Mouse (Mus musculus): ENCODE results near the gene Itpr1. TPM values are rescaled to one million over a fixed set of nuclear protein-coding genes. Genes with fewer than 3 reads are reported as not detected.

Gene Itpr1
- total and polyA plus RNA-seq, 3 experiments = 9.3 to 25.7 (median 19.0) TPM

DNA sequence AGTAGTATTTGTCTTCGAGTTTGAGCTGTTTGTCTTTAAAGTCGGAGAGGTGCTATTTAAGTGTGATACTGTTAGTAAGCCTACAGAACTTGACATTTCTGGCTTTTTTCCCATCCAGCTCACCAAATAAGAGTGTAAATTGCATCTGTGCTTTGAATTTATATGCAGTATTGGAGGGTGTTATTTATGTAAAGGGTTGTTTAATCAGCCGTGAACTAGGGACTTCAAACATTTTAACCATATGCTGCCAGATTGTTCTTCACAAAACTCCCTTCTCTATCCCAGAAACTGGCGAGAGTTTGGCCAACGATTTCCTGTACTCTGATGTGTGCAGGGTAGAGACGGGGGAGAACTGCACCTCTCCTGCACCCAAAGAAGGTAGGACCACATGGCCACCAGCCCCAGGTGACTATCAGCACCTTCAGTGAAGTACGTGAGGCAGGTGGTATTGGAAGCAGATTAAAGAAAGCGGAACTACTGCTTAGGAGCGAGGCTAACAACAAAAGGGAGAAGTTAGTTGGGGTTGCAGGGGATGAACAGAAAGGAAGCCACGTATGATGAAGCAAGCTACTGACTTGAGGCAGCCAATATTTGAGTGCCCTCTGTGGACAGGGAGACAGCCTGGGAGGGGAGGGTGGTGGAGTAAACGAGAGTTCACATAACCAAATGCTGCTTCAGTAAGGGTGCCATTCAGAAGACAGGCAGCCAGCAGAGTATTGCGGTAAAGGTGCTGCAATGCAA, 304.5 kb downstream of the Itpr1 start:
- Histone ChIP-seq H3K9me3 (replicated peaks) (no peaks in the 10 kb centered on the region), H3K4me3 (ENCODE audit: low read depth, low read length) (no peak overlapping the region), H3K36me3 (replicated peaks) (peaks cover 42% of the 10 kb centered on the region), H3K4me1 (ENCODE audit: insufficient read depth, low read depth, low read length) (no peaks in the 10 kb centered on the region), H3K27me3 (ENCODE audit: insufficient read depth, low read length) (no peaks in the 10 kb centered on the region)
- no peak for ATAC-seq (ENCODE audit: extremely low read depth, insufficient number of reproducible peaks, low FRiP score, poor library complexity, severe bottlenecking)
- TF ChIP-seq GATA2 (IDR thresholded peaks at IDR 0.05; ENCODE audit: borderline replicate concordance, low read depth, low read length) (no peak), TAL1 (conservative IDR thresholded peaks at IDR 0.05; ENCODE audit: low read depth, low read length) (no peak), POLR2AphosphoS5 (IDR thresholded peaks at IDR 0.05; ENCODE audit: insufficient replicate concordance, low read depth, low read length) (no peak), CTCF (IDR thresholded peaks at IDR 0.05; ENCODE audit: low read depth, low read length) (no peak), GATA1 (IDR thresholded peaks at IDR 0.05; ENCODE audit: borderline replicate concordance, low read length) (no peak)
- no peak for DNase-seq (ENCODE audit: low spot score)

DNA sequence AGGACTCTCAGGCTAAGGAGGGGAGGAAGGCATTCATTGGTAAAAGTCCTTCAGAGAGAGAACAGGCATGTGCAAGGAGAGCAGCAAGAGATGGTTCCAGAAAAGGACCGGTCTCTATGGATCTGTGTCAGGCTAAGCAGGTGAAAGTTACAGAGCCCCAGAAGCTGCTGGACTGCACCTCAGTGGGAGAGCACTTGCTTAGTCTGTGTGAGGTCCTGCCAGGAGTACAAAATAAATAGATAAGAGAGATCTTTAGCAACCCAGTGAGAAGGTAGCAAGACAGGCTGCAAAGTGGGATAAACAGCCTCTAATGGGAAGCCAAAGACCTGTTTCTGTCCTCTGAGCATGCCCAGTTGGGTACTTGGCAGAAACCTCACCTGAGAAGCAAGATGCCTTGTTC, 305.1 kb downstream of the Itpr1 start:
- DNase-seq (ENCODE audit: low spot score) (no peak), ATAC-seq (ENCODE audit: extremely low read depth, insufficient number of reproducible peaks, low FRiP score, poor library complexity, severe bottlenecking) (no peak)
- H3K4me1 ChIP-seq (ENCODE audit: insufficient read depth, low read depth, low read length) = no peaks in the 10 kb centered on the region
- TF ChIP-seq GATA2 (IDR thresholded peaks at IDR 0.05; ENCODE audit: borderline replicate concordance, low read depth, low read length) = no peak
- TF ChIP-seq CTCF (IDR thresholded peaks at IDR 0.05; ENCODE audit: low read depth, low read length) = no peak
- TF ChIP-seq POLR2AphosphoS5 (IDR thresholded peaks at IDR 0.05; ENCODE audit: insufficient replicate concordance, low read depth, low read length) = no peak
- TF ChIP-seq TAL1 (conservative IDR thresholded peaks at IDR 0.05; ENCODE audit: low read depth, low read length) = no peak
- no peak for TF ChIP-seq GATA1 (IDR thresholded peaks at IDR 0.05; ENCODE audit: borderline replicate concordance, low read length)
- peaks cover 42% of the 10 kb centered on the region for H3K36me3 ChIP-seq (replicated peaks)
- H3K4me3 ChIP-seq (ENCODE audit: low read depth, low read length) = no peak overlapping the region
- no peaks in the 10 kb centered on the region for H3K9me3 ChIP-seq (replicated peaks)
- no peaks in the 10 kb centered on the region for H3K27me3 ChIP-seq (ENCODE audit: insufficient read depth, low read length)

DNA sequence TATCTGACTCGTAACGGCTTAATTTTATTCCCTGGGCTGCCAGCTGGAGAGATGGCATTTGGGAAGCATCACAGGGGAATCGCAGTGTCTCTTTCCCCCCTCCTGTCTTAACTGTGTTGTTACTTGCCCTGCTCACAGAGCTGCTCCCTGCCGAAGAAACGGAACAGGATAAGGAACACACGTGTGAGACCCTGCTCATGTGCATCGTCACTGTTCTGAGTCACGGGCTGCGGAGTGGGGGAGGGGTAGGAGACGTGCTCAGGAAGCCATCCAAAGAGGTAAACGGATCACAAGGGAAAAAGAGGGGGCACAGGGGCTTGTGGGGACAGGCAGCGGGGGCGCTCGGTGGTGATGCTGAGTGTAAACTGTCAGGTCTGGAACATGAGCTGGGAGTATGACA, 305.7 kb downstream of the Itpr1 start:
- Histone ChIP-seq H3K27me3 (ENCODE audit: insufficient read depth, low read length) (no peaks in the 10 kb centered on the region), H3K4me1 (ENCODE audit: insufficient read depth, low read depth, low read length) (no peaks in the 10 kb centered on the region), H3K9me3 (replicated peaks) (no peaks in the 10 kb centered on the region), H3K36me3 (replicated peaks) (peaks cover 45% of the 10 kb centered on the region), H3K4me3 (ENCODE audit: low read depth, low read length) (no peak overlapping the region)
- TF ChIP-seq POLR2AphosphoS5 (IDR thresholded peaks at IDR 0.05; ENCODE audit: insufficient replicate concordance, low read depth, low read length) = no peak
- DNase-seq (ENCODE audit: low spot score) = no peak
- ATAC-seq (ENCODE audit: extremely low read depth, insufficient number of reproducible peaks, low FRiP score, poor library complexity, severe bottlenecking) = no peak

DNA sequence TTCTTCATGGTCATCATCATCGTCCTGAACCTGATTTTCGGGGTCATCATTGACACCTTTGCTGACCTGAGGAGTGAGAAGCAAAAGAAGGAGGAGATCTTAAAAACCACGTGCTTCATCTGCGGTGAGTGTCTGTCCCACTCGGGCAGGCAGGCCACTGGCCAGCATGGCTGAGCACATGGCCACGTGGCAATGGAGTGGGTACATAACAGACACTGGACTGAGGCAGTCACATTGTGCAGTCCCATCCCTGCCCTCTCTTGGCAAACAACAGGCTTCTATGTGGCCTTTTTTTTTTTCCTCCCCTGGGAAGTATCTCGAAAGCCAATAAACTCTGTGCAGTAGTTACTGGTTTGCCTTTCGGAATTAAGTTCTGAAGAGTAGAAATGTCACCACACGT, 306.4 kb downstream of the Itpr1 start:
- Histone ChIP-seq H3K27me3 (ENCODE audit: insufficient read depth, low read length) (no peaks in the 10 kb centered on the region), H3K4me3 (ENCODE audit: low read depth, low read length) (no peak overlapping the region), H3K36me3 (replicated peaks) (peaks cover 52% of the 10 kb centered on the region), H3K4me1 (ENCODE audit: insufficient read depth, low read depth, low read length) (no peaks in the 10 kb centered on the region), H3K9me3 (replicated peaks) (no peaks in the 10 kb centered on the region)
- ATAC-seq (ENCODE audit: extremely low read depth, insufficient number of reproducible peaks, low FRiP score, poor library complexity, severe bottlenecking) (no peak), DNase-seq (ENCODE audit: low spot score) (no peak)
- TF ChIP-seq GATA1 (IDR thresholded peaks at IDR 0.05; ENCODE audit: borderline replicate concordance, low read length) = no peak
- TF ChIP-seq TAL1 (conservative IDR thresholded peaks at IDR 0.05; ENCODE audit: low read depth, low read length) = no peak
- no peak for TF ChIP-seq POLR2AphosphoS5 (IDR thresholded peaks at IDR 0.05; ENCODE audit: insufficient replicate concordance, low read depth, low read length)
- TF ChIP-seq CTCF (IDR thresholded peaks at IDR 0.05; ENCODE audit: low read depth, low read length) = no peak
- no peak for TF ChIP-seq GATA2 (IDR thresholded peaks at IDR 0.05; ENCODE audit: borderline replicate concordance, low read depth, low read length)

DNA sequence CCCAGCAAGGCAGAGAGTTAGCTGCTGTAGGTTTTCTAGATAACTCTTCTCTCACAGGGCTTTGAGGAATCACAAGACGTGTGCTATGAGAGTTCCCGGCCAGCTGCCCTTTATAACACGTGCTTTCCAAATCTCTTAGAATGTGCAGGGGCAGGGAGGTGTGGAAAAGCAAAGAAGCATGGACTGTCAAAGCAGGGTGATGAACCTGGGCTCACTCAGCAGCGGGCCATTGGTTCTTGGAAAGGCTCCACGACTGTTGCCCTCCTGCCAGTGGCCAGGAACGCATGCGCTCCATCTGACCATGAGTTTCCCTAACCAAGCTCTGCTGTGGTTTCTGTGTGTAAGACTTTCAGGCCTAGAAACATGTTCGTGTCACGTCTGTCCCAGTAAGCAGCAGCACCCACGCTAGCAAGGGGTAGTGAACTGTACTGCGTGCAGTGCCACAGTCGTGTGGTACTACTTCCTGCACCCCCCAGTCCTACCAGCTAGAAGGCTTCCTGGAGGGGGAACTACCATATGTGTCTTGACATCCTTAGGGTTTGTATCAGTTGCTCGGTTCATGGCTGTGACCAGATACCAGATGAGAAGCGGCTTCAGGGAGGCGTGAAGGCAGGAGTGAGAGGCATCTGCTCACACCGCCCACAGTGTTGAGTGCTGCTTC, 311.2 kb downstream of the Itpr1 start:
- no peak overlapping the region for H3K4me3 ChIP-seq (ENCODE audit: low read depth, low read length)
- TF ChIP-seq GATA2 (IDR thresholded peaks at IDR 0.05; ENCODE audit: borderline replicate concordance, low read depth, low read length) = no peak
- no peak for TF ChIP-seq GATA1 (IDR thresholded peaks at IDR 0.05; ENCODE audit: borderline replicate concordance, low read length)
- no peak for TF ChIP-seq TAL1 (conservative IDR thresholded peaks at IDR 0.05; ENCODE audit: low read depth, low read length)
- no peak for TF ChIP-seq POLR2AphosphoS5 (IDR thresholded peaks at IDR 0.05; ENCODE audit: insufficient replicate concordance, low read depth, low read length)
- TF ChIP-seq CTCF (IDR thresholded peaks at IDR 0.05; ENCODE audit: low read depth, low read length) = no peak
- no peak for DNase-seq (ENCODE audit: low spot score)
- ATAC-seq (ENCODE audit: extremely low read depth, insufficient number of reproducible peaks, low FRiP score, poor library complexity, severe bottlenecking) = no peak
- H3K9me3 ChIP-seq (replicated peaks) = no peaks in the 10 kb centered on the region
- H3K27me3 ChIP-seq (ENCODE audit: insufficient read depth, low read length) = no peaks in the 10 kb centered on the region
- peaks cover 19% of the 10 kb centered on the region for H3K4me1 ChIP-seq (ENCODE audit: insufficient read depth, low read depth, low read length)
- peaks cover 67% of the 10 kb centered on the region for H3K36me3 ChIP-seq (replicated peaks)

DNA sequence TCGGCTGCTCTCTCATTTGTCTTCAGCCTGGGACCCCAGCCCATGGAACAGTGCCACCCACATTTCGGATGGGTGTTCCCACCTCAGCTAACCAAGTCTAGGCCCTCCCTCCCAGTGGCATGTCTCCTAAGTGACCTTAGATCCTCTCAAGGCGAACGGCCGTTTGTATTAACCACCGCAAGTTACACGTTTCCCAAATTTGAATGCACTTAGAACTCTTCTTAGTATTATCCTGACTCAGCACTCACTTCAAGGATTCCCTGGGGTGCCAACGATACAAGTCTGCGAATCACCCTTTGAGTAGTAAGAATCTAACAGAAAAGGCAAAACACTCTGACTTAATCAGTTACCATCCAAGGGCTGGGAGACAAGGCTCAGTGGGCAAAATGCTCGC, 311.7 kb downstream of the Itpr1 start:
- Histone ChIP-seq H3K27me3 (ENCODE audit: insufficient read depth, low read length) (no peaks in the 10 kb centered on the region), H3K4me1 (ENCODE audit: insufficient read depth, low read depth, low read length) (peaks cover 24% of the 10 kb centered on the region), H3K4me3 (ENCODE audit: low read depth, low read length) (no peak overlapping the region), H3K36me3 (replicated peaks) (peaks cover 64% of the 10 kb centered on the region), H3K9me3 (replicated peaks) (no peaks in the 10 kb centered on the region)
- TF ChIP-seq CTCF (IDR thresholded peaks at IDR 0.05; ENCODE audit: low read depth, low read length) (no peak), POLR2AphosphoS5 (IDR thresholded peaks at IDR 0.05; ENCODE audit: insufficient replicate concordance, low read depth, low read length) (no peak), GATA2 (IDR thresholded peaks at IDR 0.05; ENCODE audit: borderline replicate concordance, low read depth, low read length) (no peak), TAL1 (conservative IDR thresholded peaks at IDR 0.05; ENCODE audit: low read depth, low read length) (no peak), GATA1 (IDR thresholded peaks at IDR 0.05; ENCODE audit: borderline replicate concordance, low read length) (no peak)
- DNase-seq (ENCODE audit: low spot score) = no peak
- ATAC-seq (ENCODE audit: extremely low read depth, insufficient number of reproducible peaks, low FRiP score, poor library complexity, severe bottlenecking) = no peak
